Mouse (Mus musculus): ENCODE results near the gene Kif13a.

DNA sequence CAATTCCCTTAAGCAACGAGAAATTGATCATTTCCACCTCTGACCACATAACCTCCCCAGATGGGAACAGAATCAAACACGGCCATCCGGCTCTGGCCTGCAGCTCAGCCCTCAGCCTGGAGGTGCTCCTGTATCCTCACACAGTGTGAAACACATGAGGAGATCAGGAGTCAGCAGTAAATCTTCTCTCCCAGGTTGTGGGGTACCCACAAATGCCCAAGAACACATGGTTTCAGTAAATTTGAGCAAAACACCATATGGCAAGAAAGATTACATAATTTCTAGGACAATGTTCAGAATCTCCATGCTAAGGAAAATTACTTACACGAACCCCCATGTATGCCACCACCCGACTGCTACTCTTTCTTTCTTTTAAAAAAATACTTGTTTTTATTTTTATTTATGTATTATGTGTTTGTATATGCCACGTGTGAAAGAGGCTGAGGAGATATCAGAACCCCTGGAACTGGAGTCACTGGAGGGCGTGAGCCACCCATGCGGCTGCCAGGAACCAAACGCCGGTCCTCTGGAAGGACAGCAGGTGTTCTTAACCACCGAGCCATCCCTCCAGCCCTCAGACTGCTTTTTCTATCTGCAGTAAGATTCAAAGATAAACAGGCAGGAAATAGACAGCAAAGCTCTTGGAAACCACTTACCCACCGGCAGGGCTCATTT lies 85.0 kb downstream of the Kif13a start:
- no peak for TF ChIP-seq POLR2A (IDR thresholded peaks at IDR 0.05; ENCODE audit: borderline replicate concordance, extremely low read depth, low read depth, low read length)
- no peak for TF ChIP-seq CTCF (IDR thresholded peaks at IDR 0.05; ENCODE audit: insufficient read depth, low read length)

Data from lung, adult 2 months (tissue).